ENCODE assay signal across 11 mouse cellular contexts in genomic region chr14:14905530-14905852, GRCm38 (mm10).
DNase-seq lines count a peak whose midpoint lies in the region; ATAC-seq and TF ChIP-seq lines count a peak whose summit lies in the region.
"Had no signal": no experiment of that assay in that cellular context is flagged by ENCODE, and none has a peak within 500 bp of the region (broad histone marks: within the 10 kb centered on the region; RNA-seq: fewer than 3 reads in every experiment).

No protein-coding gene starts in this region.

- no peaks in the 10 kb centered on the region for H3K4me1 ChIP-seq in forebrain, embryonic 11.5 days (replicated peaks; ENCODE audit: control insufficient read depth, insufficient read depth, low read length)
- no peaks in the 10 kb centered on the region for H3K4me1 ChIP-seq in forebrain, embryonic 10.5 days
- 0 out of 4 replicates have a peak, but pooled peaks cover 0 to 4% of the 10 kb centered on the region in 2 experiments for H3K4me1 ChIP-seq in CH12.LX (ENCODE audit: control insufficient read depth in 1 of 2, insufficient read depth in 2 of 2)
- no peaks in the 10 kb centered on the region for H3K4me1 ChIP-seq in liver, postnatal 0 days (ENCODE audit: insufficient read depth)
- H3K4me1 ChIP-seq: lung, embryonic 15.5 days had no signal

- no peak overlapping the region for H3K4me2 ChIP-seq in forebrain, embryonic 11.5 days (ENCODE audit: low read depth, low read length, severe bottlenecking)
- no peak overlapping the region for H3K4me2 ChIP-seq in CH12.LX (ENCODE audit: insufficient read depth, low read depth, poor library complexity, severe bottlenecking)
- H3K4me2 ChIP-seq in liver, postnatal 0 days (ENCODE audit: low read depth, low read length), result no peak overlapping the region

- H3K27me3 ChIP-seq in forebrain, embryonic 11.5 days (ENCODE audit: control insufficient read depth, insufficient read depth, low read length), result no peaks in the 10 kb centered on the region
- no peaks in the 10 kb centered on the region for H3K27me3 ChIP-seq in forebrain, embryonic 10.5 days (ENCODE audit: poor library complexity, severe bottlenecking)
- no peaks in the 10 kb centered on the region for H3K27me3 ChIP-seq in CH12.LX (replicated peaks)
- H3K27me3 ChIP-seq in liver, postnatal 0 days (ENCODE audit: insufficient read depth, low read length), result no peaks in the 10 kb centered on the region
- H3K27me3 ChIP-seq: lung, embryonic 15.5 days had no signal

- TF ChIP-seq EP300 in CH12.LX (IDR thresholded peaks at IDR 0.05; ENCODE audit: low read length), result no peak
- TF ChIP-seq EP300 in liver, postnatal 0 days (IDR thresholded peaks at IDR 0.05; ENCODE audit: low read depth), result no peak

- H3K79me2 ChIP-seq in CH12.LX (replicated peaks; ENCODE audit: control insufficient read depth, extremely low read depth, insufficient read depth, poor library complexity, severe bottlenecking), result no peaks in the 10 kb centered on the region

- no peaks in the 10 kb centered on the region for H3K9me3 ChIP-seq in forebrain, embryonic 11.5 days (ENCODE audit: control insufficient read depth, low read length)
- no peaks in the 10 kb centered on the region for H3K9me3 ChIP-seq in forebrain, embryonic 10.5 days
- no peaks in the 10 kb centered on the region for H3K9me3 ChIP-seq in CH12.LX (replicated peaks; ENCODE audit: low read length)
- no peaks in the 10 kb centered on the region for H3K9me3 ChIP-seq in liver, postnatal 0 days (ENCODE audit: low read length)
- H3K9me3 ChIP-seq: lung, embryonic 15.5 days had no signal

- DNase-seq in forebrain, embryonic 11.5 days (ENCODE audit: low spot score), result no peak
- DNase-seq in forebrain, embryonic 10.5 days (ENCODE audit: extremely low spot score, low spot score), result no peak
- peak; percentile 0 for DNase-seq in lung, postnatal 36 days
- DNase-seq in lung, adult 18-20 months, result no peak
- DNase-seq in CH12.LX (ENCODE audit: extremely low read depth), result peak; percentile 26
- no peak for DNase-seq in liver, postnatal 0 days
- no peak for DNase-seq in testis, postnatal 10 days (ENCODE audit: low spot score)
- DNase-seq in right cerebral cortex, postnatal 25 days, result no peak

- TF ChIP-seq POLR2A in CH12.LX (IDR thresholded peaks at IDR 0.05; ENCODE audit: low read depth, low read length), result no peak

- no peak for TF ChIP-seq RAD21 in CH12.LX (IDR thresholded peaks at IDR 0.05; ENCODE audit: low read depth, low read length)

- 81% methylated on average over 5 of the region's 5 CpGs for WGBS in forebrain, embryonic 11.5 days
- WGBS in forebrain, embryonic 10.5 days, result 81% methylated on average over 5 of the region's 5 CpGs
- WGBS in liver, postnatal 0 days (ENCODE audit: insufficient replicate concordance), result 71% methylated on average over 5 of the region's 5 CpGs

- H3K9ac ChIP-seq in forebrain, embryonic 11.5 days (ENCODE audit: low read length), result no peak overlapping the region
- H3K9ac ChIP-seq in CH12.LX (ENCODE audit: insufficient read depth, low read depth), result no peak overlapping the region
- no peak overlapping the region for H3K9ac ChIP-seq in liver, postnatal 0 days (replicated peaks)
- H3K9ac ChIP-seq: lung, embryonic 15.5 days had no signal

- TF ChIP-seq CTCF in CH12.LX (conservative IDR thresholded peaks at IDR 0.05 in 1 of 2, IDR thresholded peaks at IDR 0.05 in 1 of 2; ENCODE audit: low read depth in 2 of 2, low read length in 2 of 2), result peak in 1 of 2 experiments; percentile 54; a peak in 2 of 4 replicates
- TF ChIP-seq CTCF in liver, postnatal 0 days (IDR thresholded peaks at IDR 0.05; ENCODE audit: low read depth), result peak; percentile 20

- H3K27ac ChIP-seq in forebrain, embryonic 11.5 days (ENCODE audit: low read depth, low read length), result no peak overlapping the region
- no peak overlapping the region for H3K27ac ChIP-seq in forebrain, embryonic 10.5 days
- no peak overlapping the region for H3K27ac ChIP-seq in CH12.LX (ENCODE audit: insufficient read depth, low read depth)
- no peak overlapping the region for H3K27ac ChIP-seq in liver, postnatal 0 days (ENCODE audit: low read depth)
- H3K27ac ChIP-seq: hindbrain, embryonic 14.5 days; lung, embryonic 15.5 days had no signal

- dilution Hi-C loops in CH12.LX (cut with MboI; ENCODE audit: extremely low pct_ligation_motif_present, extremely low pct_unique_long_range_greater_than_20kb, low sequenced_read_pairs), result no loop called here

- in situ Hi-C loops in CH12.LX (cut with MboI; ENCODE audit: low pct_ligation_motif_present, low pct_unique_long_range_greater_than_20kb, low sequenced_read_pairs), result no loop called here

- ATAC-seq in forebrain, embryonic 11.5 days (replicated peaks; ENCODE audit: low FRiP score), result peak; percentile 42; the same call in 1 of the 2 replicates
- peak; percentile 23; the same call in 1 of the 2 replicates for ATAC-seq in liver, postnatal 0 days
- ATAC-seq: activated CD4-positive, CD25-positive, alpha-beta regulatory T cell, adult 4 months had no signal

- H3K36me3 ChIP-seq in forebrain, embryonic 11.5 days (ENCODE audit: control insufficient read depth, insufficient read depth, low read length), result no peaks in the 10 kb centered on the region
- no peaks in the 10 kb centered on the region for H3K36me3 ChIP-seq in forebrain, embryonic 10.5 days (replicated peaks)
- no peaks in the 10 kb centered on the region for H3K36me3 ChIP-seq in CH12.LX (replicated peaks in 1 of 2; ENCODE audit: control insufficient read depth in 1 of 2, insufficient read depth in 1 of 2, low read length in 1 of 2)
- no peaks in the 10 kb centered on the region for H3K36me3 ChIP-seq in liver, postnatal 0 days (replicated peaks; ENCODE audit: insufficient read depth, low read length)
- H3K36me3 ChIP-seq: lung, embryonic 15.5 days had no signal

- H3K4me3 ChIP-seq in forebrain, embryonic 11.5 days (ENCODE audit: low read depth, low read length), result no peak overlapping the region
- no peak overlapping the region for H3K4me3 ChIP-seq in forebrain, embryonic 10.5 days
- no peak overlapping the region for H3K4me3 ChIP-seq in CH12.LX (replicated peaks in 1 of 3; ENCODE audit: low read depth in 2 of 3, low read length in 2 of 3, poor library complexity in 1 of 3)
- no peak overlapping the region for H3K4me3 ChIP-seq in liver, postnatal 0 days (ENCODE audit: low read depth, low read length)

TF ChIP-seq in CH12.LX, 34 proteins besides CTCF, POLR2A, EP300 and RAD21:
- no peak for TF ChIP-seq IRF4 (IDR thresholded peaks at IDR 0.05; ENCODE audit: low read depth, low read length)
- TF ChIP-seq ZC3H11A (IDR thresholded peaks at IDR 0.05; ENCODE audit: low read depth, low read length), result no peak
- no peak for TF ChIP-seq GABPA (IDR thresholded peaks at IDR 0.05; ENCODE audit: insufficient replicate concordance, low read depth, low read length)
- TF ChIP-seq JUND (conservative IDR thresholded peaks at IDR 0.05; ENCODE audit: low read depth, low read length), result no peak
- TF ChIP-seq UBTF (IDR thresholded peaks at IDR 0.05; ENCODE audit: low read depth, low read length), result no peak
TF ChIP-seq in CH12.LX: peak in this region for 0.

Comparison
In these comparisons a context has a peak if more than half of its experiments do, and no peak if none do; other contexts are left out.
1. DNase-seq: peak in lung, postnatal 36 days (single experiment) and CH12.LX (single experiment); none in forebrain, embryonic 11.5 days (single experiment), forebrain, embryonic 10.5 days (single experiment), lung, adult 18-20 months (0 of 2), liver, postnatal 0 days (single experiment), testis, postnatal 10 days (single experiment) and right cerebral cortex, postnatal 25 days (single experiment).